Mouse (Mus musculus) E14TG2a.4 (cell line): ENCODE results near the gene Rpl26.

Experiments used
- H3K27me3 ChIP-seq: 2 replicates; pipeline ENCODE4 v1.6.1; 2014; ENCODE audit warnings: low read length, control low read depth; ENCODE audit not compliant: insufficient read depth
- H3K36me3 ChIP-seq: 2 replicates; pipeline ENCODE4 v1.6.1; 2014; ENCODE audit warnings: low read length, control low read depth; ENCODE audit not compliant: insufficient read depth
- H3K4me1 ChIP-seq: replicated peaks from 2 replicates; pipeline ENCODE4 v1.6.1; 2014; ENCODE audit warnings: low read depth, low read length, control low read depth
- H3K4me3 ChIP-seq: replicated peaks from 2 replicates; pipeline ENCODE4 v1.5.1; 2014; ENCODE audit warnings: mild to moderate bottlenecking, low read length
- H3K9me3 ChIP-seq: 2 replicates; pipeline ENCODE4 v1.6.1; 2014; ENCODE audit warnings: low read length, control low read depth
- CTCF ChIP-seq: conservative IDR thresholded peaks from 2 replicates; pipeline ENCODE4 v1.5.1; 2014; ENCODE audit warnings: low read length
- NANOG ChIP-seq: IDR thresholded peaks from 2 replicates; pipeline ENCODE4 v1.6.1; 2014; ENCODE audit warnings: borderline replicate concordance, low read length, mixed read lengths
- POU5F1 ChIP-seq: IDR thresholded peaks from 2 replicates; pipeline ENCODE4 v1.6.1; 2014; ENCODE audit warnings: low read length, borderline replicate concordance

Gene Rpl26

GRCm38 (mm10) chr11:68862260-68862659 is 39.1 kb upstream of the Rpl26 start:
- Histone ChIP-seq H3K9me3 (no peaks in the 10 kb centered on the region), H3K4me1 (peaks cover 6% of the 10 kb centered on the region), H3K4me3 (no peak overlapping the region), H3K27me3 (peaks cover 9% of the 10 kb centered on the region; the same call in 1 of the 2 replicates), H3K36me3 (no peaks in the 10 kb centered on the region)
- TF ChIP-seq CTCF (no peak), NANOG (no peak), POU5F1 (no peak)

DNA sequence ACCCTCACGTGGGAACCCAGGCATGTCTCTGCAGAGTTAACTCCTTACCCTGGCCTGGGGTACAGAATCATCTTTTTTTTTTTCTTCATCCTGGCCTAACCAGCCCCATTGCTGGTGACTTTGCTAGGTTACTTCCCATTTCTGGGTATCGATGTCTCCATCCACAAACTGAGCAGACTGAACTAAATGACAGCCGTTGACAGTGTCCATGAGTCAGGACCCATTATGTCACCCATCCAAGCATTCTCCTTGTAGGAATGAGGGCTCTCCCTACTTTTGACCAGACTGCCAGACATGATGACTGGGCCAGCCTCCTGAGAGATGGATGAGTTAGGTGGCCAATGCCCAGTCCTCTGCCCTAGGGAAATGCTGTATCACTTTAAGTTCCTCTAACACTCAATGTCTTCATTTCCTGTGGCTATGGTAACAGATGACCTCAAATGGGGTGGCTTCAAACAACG is 37.7 kb upstream of the Rpl26 start:
- Histone ChIP-seq H3K9me3 (no peaks in the 10 kb centered on the region), H3K4me1 (peaks cover 5% of the 10 kb centered on the region), H3K36me3 (no peaks in the 10 kb centered on the region), H3K27me3 (peaks cover 9% of the 10 kb centered on the region; the same call in 1 of the 2 replicates), H3K4me3 (no peak overlapping the region)
- TF ChIP-seq NANOG: no peak
- TF ChIP-seq CTCF: no peak
- TF ChIP-seq POU5F1: no peak

- no peak for TF ChIP-seq CTCF
- TF ChIP-seq POU5F1: no peak
- TF ChIP-seq NANOG: no peak
- Histone ChIP-seq H3K9me3 (no peaks in the 10 kb centered on the region), H3K4me3 (no peak overlapping the region), H3K36me3 (no peaks in the 10 kb centered on the region), H3K27me3 (peaks cover 9% of the 10 kb centered on the region; the same call in 1 of the 2 replicates), H3K4me1 (no peaks in the 10 kb centered on the region)
Measured at GRCm38 (mm10) chr11:68864544-68865189, 36.7 kb upstream of the Rpl26 start.

- H3K36me3 ChIP-seq: no peaks in the 10 kb centered on the region
- H3K4me3 ChIP-seq: peak overlapping the region; percentile 11; the same call in 1 of the 2 replicates
- H3K27me3 ChIP-seq: peaks cover 3% of the 10 kb centered on the region; the same call in 1 of the 2 replicates
- TF ChIP-seq CTCF: no peak
- TF ChIP-seq NANOG: no peak
- no peak for TF ChIP-seq POU5F1
- no peaks in the 10 kb centered on the region for H3K9me3 ChIP-seq
- peaks cover 22% of the 10 kb centered on the region for H3K4me1 ChIP-seq
Measured at GRCm38 (mm10) chr11:68871277-68871676, 30.1 kb upstream of the Rpl26 start.

DNA sequence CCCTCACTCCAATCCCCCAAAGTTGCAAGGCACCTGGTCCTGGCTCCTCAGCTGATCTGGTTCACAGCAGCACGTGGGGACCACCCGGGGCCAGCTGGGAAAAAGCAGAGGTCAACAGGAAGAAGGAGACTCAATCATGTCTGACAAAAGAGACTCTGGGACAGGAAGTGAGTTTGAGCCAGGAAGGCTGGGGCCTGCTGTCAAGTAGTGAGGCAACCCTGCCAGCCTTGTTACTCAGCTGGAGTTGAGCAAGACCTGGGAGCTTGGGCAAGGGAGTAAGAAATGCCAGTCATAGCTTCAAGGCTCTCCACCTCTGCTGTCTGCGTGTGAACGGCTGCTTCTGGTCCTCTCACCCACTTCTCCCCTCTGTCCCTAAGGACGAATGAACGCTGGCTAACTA is 29.6 kb upstream of the Rpl26 start, which contains the start of gene Ndel1:
Gene Ndel1 (minus strand): TSS at position 111 of the 400 bp plus-strand sequence.
- H3K9me3 ChIP-seq: no peaks in the 10 kb centered on the region
- H3K4me1 ChIP-seq: peaks cover 22% of the 10 kb centered on the region
- TF ChIP-seq CTCF (no peak), NANOG (no peak), POU5F1 (no peak)
- H3K36me3 ChIP-seq: no peaks in the 10 kb centered on the region
- peak within 1 kb of the TSS; percentile 11; the same call in 1 of the 2 replicates for H3K4me3 ChIP-seq
- no peaks in the 10 kb centered on the region for H3K27me3 ChIP-seq

DNA sequence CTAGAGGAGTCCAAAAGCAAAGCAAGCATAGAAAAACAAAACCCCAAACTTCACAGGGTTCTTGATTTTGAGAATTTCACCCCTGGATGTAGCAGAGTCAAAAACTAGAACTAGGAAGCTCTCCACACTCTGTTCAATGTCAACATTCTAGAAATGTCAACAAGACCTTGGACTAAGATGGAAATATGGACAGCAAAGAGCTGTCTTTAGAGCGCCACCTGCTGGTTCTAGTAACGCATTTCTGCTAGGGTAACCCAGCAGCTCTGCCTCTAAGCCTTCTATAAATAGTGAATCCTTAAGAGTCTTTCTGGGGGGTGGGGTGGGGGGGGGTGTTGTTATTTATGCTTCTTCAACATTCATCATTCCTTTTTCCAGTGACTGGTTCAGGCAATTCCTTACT is 26.5 kb upstream of the Rpl26 start:
- TF ChIP-seq POU5F1 (no peak), CTCF (peak; percentile 73)
- no peaks in the 10 kb centered on the region for H3K9me3 ChIP-seq
- H3K4me1 ChIP-seq: peaks cover 37% of the 10 kb centered on the region
- H3K4me3 ChIP-seq: no peak overlapping the region
- no peaks in the 10 kb centered on the region for H3K36me3 ChIP-seq
- H3K27me3 ChIP-seq: no peaks in the 10 kb centered on the region

- TF ChIP-seq NANOG (no peak), CTCF (no peak), POU5F1 (no peak)
Measured at GRCm38 (mm10) chr11:68878811-68879210, 22.6 kb upstream of the Rpl26 start.

DNA sequence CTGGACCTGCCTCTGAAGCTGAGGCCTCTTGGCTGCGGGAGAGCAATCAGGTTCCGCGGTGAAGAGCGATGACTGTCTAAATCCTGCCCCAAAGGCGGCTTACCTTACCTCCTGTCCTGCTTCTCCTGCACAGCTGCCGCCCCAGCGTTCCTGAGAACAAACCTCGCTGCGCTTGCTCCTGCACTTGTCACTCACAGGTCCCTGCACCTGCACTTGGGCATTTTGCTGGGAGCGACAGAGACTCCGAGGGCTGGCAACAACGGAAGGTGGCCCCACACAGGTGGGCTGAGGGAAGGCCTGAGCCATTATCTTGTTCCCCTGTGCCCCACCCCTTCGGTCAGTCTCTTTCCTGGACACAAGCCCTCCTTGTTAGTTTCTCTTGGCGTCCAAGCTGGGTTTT is 19.3 kb upstream of the Rpl26 start:
- H3K36me3 ChIP-seq: no peaks in the 10 kb centered on the region
- H3K4me1 ChIP-seq: peaks cover 32% of the 10 kb centered on the region
- no peak for TF ChIP-seq POU5F1
- no peak for TF ChIP-seq NANOG
- TF ChIP-seq CTCF: no peak
- H3K4me3 ChIP-seq: peak overlapping the region; percentile 43
- no peaks in the 10 kb centered on the region for H3K27me3 ChIP-seq
- H3K9me3 ChIP-seq: no peaks in the 10 kb centered on the region

More at GRCm38 (mm10) chr11:68878811-68879210, 22.6 kb upstream of the Rpl26 start:
- H3K4me3 ChIP-seq: no peak overlapping the region
- no peaks in the 10 kb centered on the region for H3K9me3 ChIP-seq
- H3K4me1 ChIP-seq: peaks cover 32% of the 10 kb centered on the region
- no peaks in the 10 kb centered on the region for H3K36me3 ChIP-seq
- no peaks in the 10 kb centered on the region for H3K27me3 ChIP-seq
